Mouse (Mus musculus): Measurements from ENCODE around the gene Cysltr2.
A peak's percentile ranks its signal among the peaks of the same experiment; 100 is the strongest.

The Cysltr2 gene

DNA sequence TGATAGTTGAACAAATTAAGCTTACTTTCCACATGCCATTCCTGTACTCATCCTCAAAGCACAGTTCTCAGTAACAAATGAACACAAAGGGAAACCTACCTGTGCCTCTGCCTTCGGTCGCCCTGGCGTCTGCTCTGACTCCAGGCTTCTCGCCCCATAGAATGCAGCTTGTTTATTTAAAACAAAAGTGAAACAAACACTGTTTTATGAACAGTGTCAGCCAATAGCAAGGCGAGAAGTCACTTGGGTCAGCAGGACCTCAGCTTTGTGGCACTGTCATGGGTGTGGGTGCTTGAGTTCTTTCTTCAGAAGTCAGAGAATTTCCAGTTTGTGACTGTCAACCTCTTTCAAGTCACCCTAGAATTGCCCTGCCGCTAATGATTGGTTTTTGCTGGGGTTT, at the start of gene Cysltr2:
Gene Cysltr2, minus strand, starts transcription at position 178 of the 400 bp plus-strand sequence.
- no peak for DNase-seq

GRCm38 (mm10) chr14:73094802-73095550, 46.1 kb upstream of the Cysltr2 start:
- no peak for DNase-seq

DNA sequence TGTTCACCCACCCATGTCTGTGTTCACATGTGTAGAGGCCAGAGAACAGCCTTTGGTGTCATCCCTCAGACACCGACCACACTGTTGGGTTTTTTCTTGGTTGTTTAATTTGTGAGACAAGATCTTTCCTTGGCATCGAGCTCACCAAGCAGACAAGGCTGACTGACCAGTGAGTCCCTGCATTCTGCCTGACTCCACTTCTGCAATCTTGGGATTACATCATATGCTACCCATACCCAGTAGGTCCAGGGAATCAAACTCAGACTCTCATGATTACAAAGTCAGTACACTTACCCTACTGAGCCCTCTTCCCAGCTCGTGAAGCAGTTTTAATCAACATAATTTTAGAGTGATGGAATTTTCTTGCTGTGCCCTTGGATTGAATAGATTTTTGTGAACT, 44.0 kb upstream of the Cysltr2 start:
- DNase-seq: no peak

GRCm38 (mm10) chr14:73088224-73088623, 39.3 kb upstream of the Cysltr2 start:
- DNase-seq: no peak

DNA sequence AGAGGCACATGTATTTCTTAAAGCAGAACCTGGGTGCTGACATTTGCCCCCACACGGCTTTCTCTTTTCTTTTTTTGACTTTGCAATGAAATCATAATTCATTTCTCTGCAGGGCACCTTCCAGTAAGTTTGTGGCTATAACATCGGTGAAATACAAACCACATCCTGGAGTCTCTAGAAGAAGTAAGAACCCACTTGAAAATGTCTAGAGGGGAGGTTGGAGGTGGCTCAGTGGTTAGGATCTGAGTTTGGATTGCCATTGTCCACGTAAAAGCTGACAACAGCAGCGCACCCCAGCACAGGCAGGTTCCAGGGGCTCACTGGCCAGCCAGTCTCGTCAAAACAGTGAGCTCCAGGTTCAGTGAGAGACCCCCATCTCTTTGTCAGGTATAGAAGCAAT, 38.8 kb upstream of the Cysltr2 start:
- no peak for DNase-seq

- no peak for DNase-seq
Observed at GRCm38 (mm10) chr14:73087247-73087646, 38.3 kb upstream of the Cysltr2 start.

DNA sequence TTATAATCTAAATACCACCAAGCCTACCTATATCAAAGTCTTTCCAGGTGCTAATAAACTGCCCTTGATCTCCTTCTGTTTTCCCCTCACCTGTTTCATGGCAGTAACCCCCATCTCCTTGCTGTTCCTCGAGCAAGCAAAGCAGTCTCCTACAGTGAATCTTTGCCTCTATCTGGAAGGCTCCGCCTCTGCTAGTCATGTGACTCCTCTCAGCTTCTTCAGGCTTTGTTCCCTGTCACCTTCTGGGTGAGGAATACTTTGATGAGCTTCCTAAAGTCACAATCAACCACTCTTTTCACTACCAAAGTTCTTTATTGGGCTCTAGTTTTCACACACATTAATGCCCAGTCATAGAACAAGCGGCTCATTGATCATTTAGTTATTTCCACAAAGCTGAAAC, 37.5 kb upstream of the Cysltr2 start:
- no peak for DNase-seq

DNA sequence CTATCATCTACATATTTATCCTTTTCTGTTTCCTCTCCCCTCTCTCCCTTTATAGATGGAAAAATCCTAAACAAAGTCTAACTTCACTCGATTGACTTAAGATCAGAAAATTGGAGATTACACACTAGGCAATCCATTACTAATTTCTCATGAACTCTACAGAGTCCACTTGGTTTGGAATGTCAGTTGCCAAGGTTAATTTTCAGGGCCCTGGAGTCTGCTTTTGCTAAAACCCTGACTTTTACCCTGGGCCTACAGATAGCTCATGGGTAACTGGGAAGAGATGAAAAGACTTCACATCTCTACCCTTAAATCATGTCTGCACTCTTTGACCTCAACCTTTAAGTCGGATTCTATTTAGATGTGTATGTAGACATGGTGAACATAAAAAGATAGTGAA, 34.6 kb upstream of the Cysltr2 start:
- no peak for DNase-seq

- no peak for DNase-seq
Observed at GRCm38 (mm10) chr14:73064460-73064859, 15.5 kb upstream of the Cysltr2 start.

DNA sequence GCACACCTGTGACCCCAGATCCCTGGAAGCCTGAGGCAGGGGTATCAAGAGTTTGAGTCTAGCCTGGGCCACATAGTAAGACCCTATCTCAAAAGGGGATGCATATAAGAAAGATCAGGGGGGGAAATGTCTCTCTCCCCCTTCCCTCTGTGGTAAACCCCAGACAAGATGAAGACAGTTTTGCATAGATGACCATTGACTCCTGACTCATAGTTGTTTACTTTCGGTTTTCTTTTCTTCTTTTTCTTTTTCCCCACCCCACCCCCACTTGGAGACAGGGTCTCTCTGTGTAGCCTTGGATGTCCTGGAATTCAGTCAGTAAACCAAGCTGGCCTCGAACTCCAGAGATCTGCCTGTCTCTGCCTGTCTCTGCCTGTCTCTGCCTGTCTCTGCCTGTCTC, 9.8 kb upstream of the Cysltr2 start:
- DNase-seq: no peak

GRCm38 (mm10) chr14:73057764-73058163, 8.8 kb upstream of the Cysltr2 start:
- no peak for DNase-seq

- no peak for DNase-seq
Observed at GRCm38 (mm10) chr14:73056813-73057212, 7.9 kb upstream of the Cysltr2 start.

DNA sequence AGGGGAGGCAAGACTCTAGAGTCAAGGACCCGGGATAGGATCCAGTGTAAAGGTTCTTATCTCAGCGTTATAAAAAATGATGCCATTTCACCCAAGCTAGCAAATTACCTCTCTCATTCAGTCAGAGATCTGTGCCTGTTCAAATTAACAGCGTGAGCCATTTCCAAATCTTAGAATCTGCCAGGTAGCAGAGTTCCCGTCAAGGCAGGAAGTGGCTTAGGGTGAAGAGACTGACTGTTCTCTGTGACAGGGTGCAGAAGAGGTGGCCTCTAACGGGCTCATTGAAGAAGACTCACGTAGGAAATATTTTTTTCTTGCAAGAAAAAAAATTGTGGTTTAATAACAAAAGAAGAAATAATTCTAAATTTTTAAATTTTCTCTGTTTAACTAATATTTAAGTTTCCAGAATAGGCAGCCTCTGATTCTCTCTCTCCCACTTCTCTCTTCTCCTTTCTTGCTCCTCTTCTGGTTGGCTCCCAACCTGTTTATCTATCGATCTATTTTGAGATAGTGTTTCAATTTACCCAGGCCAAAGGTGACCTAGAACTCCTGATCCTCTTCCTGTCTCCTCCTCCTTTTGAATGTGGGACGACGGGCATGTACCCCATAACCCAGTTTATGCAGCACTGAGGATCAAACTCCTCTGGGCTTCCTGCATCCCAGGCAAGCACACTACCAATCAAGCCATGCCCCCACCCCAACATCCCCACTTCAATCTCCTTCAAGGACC, 3.5 kb downstream of the Cysltr2 start:
- DNase-seq: peak in 1 of 2 experiments; percentile 25

DNA sequence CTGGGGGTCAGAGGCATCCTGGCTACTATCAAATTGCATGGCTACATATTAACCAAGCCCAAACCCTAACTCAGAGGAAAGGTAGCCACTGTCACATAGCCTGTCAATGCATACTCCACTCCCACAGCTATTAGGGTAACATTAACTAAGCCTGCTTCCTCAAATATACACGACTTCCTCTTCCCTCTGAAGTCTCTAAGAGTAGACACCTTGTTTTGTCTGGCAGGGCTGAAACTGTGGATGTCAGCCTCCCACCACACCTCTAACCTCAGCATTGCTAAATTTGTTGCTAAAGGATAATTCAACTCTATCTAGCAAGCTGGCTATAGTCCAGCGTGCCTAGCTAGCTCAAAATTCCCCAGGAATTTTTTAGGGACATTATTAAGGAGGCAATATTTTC, 7.2 kb downstream of the Cysltr2 start:
- no peak for DNase-seq

DNA sequence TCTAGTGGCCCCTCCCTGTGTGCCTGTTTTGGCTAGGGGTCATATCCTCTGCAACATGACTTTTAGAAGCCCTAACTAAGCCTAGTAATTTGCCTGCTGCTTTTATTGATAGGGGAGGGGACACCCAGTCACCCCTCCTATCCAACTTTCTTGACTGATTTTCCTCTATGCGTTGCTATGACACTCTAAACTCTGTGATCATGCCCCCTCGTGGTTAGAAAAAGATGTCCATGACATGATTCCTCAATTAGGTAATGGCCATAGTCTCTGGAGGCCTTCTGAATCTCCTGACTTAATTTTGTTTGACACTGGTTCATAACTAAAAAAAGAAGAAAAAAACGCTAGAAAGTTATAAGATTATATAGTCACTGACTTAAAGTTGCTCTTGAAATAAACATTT, 15.6 kb downstream of the Cysltr2 start:
- no peak for DNase-seq

GRCm38 (mm10) chr14:73031218-73031617, 17.7 kb downstream of the Cysltr2 start:
- no peak for DNase-seq

- no peak for DNase-seq
Observed at GRCm38 (mm10) chr14:73017272-73017671, 31.6 kb downstream of the Cysltr2 start.

- DNase-seq: peak; percentile 17 to 41
Observed at GRCm38 (mm10) chr14:73015386-73015785, 33.5 kb downstream of the Cysltr2 start.

GRCm38 (mm10) chr14:73013723-73014544, 35.0 kb downstream of the Cysltr2 start:
- no peak for DNase-seq

DNA sequence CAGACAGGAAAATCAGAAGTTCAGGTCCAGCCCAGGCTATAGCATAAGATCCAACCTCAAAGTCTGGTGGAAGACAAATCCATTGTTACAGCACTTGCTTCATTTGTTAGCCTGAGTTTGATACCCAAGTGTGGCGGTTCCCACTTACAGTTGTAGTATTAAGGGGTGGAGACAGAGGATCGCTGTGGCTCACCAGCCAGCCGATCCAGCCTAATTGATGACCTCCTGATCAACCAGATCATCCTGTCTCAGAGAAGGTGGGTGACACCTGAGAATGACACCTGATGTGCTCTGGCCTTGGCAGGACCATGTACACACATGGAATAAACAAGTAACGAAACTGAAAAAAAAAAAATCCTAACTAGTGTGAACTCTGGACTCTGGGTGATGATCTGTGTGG, 47.1 kb downstream of the Cysltr2 start:
- DNase-seq: no peak

DNA sequence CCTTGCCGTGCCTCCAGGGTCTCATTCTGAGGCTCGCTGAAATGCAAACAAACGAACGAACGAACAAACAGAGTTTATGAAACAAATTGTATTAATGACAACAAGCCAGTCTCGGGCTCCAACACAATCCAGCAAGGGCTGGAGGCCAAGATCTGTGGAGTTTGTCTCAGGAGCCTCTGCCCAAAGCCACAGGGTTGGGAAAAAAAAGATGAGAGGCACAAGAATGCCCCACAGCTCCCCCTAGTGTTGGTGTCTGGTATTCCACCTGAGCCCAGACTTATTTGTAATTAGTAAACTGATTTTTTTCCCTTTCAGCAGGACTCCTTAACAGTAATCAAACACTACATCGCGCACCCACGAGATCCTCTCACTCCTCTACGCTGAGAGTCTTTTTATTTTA, 48.6 kb downstream of the Cysltr2 start:
- no peak for DNase-seq

- DNase-seq: no peak
Observed at GRCm38 (mm10) chr14:72998111-72998510, 50.8 kb downstream of the Cysltr2 start.

DNA sequence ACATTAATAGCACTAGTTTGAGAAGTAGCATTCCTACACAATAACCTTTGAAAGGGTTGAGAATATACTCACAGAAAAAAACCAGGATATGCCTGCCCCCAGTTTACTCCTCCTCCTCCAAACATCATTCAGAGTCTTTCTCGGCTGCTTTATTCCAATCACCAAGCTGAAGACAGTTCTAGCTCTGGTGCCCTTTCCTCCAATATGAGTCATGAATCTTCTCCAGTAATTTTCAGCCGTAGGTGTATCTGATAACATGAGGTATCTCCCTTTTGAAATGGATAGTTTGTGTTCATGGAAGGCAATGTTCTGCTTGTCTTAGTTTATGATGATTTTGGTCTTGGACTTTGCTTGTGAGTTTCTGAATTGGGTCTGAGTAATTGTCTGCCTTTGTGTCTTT, 62.9 kb downstream of the Cysltr2 start:
- no peak for DNase-seq

DNA sequence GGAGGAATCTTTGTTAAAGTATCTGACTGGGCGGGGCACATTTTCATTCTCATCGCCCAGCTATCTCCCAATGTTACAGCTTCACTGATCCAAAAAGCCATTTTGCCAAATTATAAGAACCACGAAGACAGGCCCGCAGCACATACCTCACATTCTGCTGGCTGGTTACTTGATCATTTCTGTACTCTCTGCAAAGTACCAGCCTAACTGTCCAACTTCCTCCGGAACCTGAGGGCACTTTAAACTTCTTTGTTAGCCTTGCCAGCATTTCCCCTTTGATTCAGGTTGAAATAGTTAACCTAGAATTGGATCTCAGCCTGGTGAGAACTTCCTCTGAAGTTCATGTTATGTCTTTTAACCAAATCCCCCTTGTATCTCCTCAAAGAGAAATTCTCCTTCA, 63.8 kb downstream of the Cysltr2 start:
- no peak for DNase-seq

Measured in thymus, adult 18-20 months (tissue).